Mouse (Mus musculus): Measurements from ENCODE around the gene Uqcc1.

The Uqcc1 gene

GRCm38 (mm10) chr2:155929531-155930442, at the start of gene Uqcc1:
Gene Uqcc1, minus strand, starts transcription at chr2:155930310.
- no peak for DNase-seq (ENCODE audit: extremely low read depth, low read depth, low spot score)

- no peak for DNase-seq (ENCODE audit: extremely low read depth, low read depth, low spot score)
Measured at GRCm38 (mm10) chr2:155979328-155979991, 49.4 kb upstream of the Uqcc1 start.

GRCm38 (mm10) chr2:155974087-155974731, 44.1 kb upstream of the Uqcc1 start:
- no peak for DNase-seq (ENCODE audit: extremely low read depth, low read depth, low spot score)

GRCm38 (mm10) chr2:155973348-155973747, 43.2 kb upstream of the Uqcc1 start:
- DNase-seq (ENCODE audit: extremely low read depth, low read depth, low spot score) = no peak

GRCm38 (mm10) chr2:155962991-155963390, 32.9 kb upstream of the Uqcc1 start:
- no peak for DNase-seq (ENCODE audit: extremely low read depth, low read depth, low spot score)

GRCm38 (mm10) chr2:155961862-155962261, 31.8 kb upstream of the Uqcc1 start:
- no peak for DNase-seq (ENCODE audit: extremely low read depth, low read depth, low spot score)

GRCm38 (mm10) chr2:155959981-155960380, 29.9 kb upstream of the Uqcc1 start:
- no peak for DNase-seq (ENCODE audit: extremely low read depth, low read depth, low spot score)

GRCm38 (mm10) chr2:155956134-155957059, 26.3 kb upstream of the Uqcc1 start, which contains the start of gene Cep250:
Gene Cep250, plus strand, starts transcription at chr2:155956458.
- DNase-seq (ENCODE audit: extremely low read depth, low read depth, low spot score) = no peak

GRCm38 (mm10) chr2:155952006-155952405, 21.9 kb upstream of the Uqcc1 start:
- no peak for DNase-seq (ENCODE audit: extremely low read depth, low read depth, low spot score)

GRCm38 (mm10) chr2:155949362-155949761, 19.3 kb upstream of the Uqcc1 start:
- no peak for DNase-seq (ENCODE audit: extremely low read depth, low read depth, low spot score)

- DNase-seq (ENCODE audit: extremely low read depth, low read depth, low spot score) = no peak
Measured at GRCm38 (mm10) chr2:155947390-155948002, 17.4 kb upstream of the Uqcc1 start.

GRCm38 (mm10) chr2:155946499-155946898, 16.4 kb upstream of the Uqcc1 start:
- DNase-seq (ENCODE audit: extremely low read depth, low read depth, low spot score) = no peak

GRCm38 (mm10) chr2:155946069-155946468, 16.0 kb upstream of the Uqcc1 start:
- no peak for DNase-seq (ENCODE audit: extremely low read depth, low read depth, low spot score)

- no peak for DNase-seq (ENCODE audit: extremely low read depth, low read depth, low spot score)
Measured at GRCm38 (mm10) chr2:155945580-155945979, 15.5 kb upstream of the Uqcc1 start.

GRCm38 (mm10) chr2:155945124-155945523, 15.0 kb upstream of the Uqcc1 start, which contains the start of gene Gdf5:
Gene Gdf5, minus strand, starts transcription at chr2:155945367.
- no peak for DNase-seq (ENCODE audit: extremely low read depth, low read depth, low spot score)

GRCm38 (mm10) chr2:155944685-155945084, 14.6 kb upstream of the Uqcc1 start:
- no peak for DNase-seq (ENCODE audit: extremely low read depth, low read depth, low spot score)

- no peak for DNase-seq (ENCODE audit: extremely low read depth, low read depth, low spot score)
Measured at GRCm38 (mm10) chr2:155943463-155943862, 13.4 kb upstream of the Uqcc1 start.

- no peak for DNase-seq (ENCODE audit: extremely low read depth, low read depth, low spot score)
Measured at GRCm38 (mm10) chr2:155941697-155942442, 11.8 kb upstream of the Uqcc1 start.

- no peak for DNase-seq (ENCODE audit: extremely low read depth, low read depth, low spot score)
Measured at GRCm38 (mm10) chr2:155940681-155941080, 10.6 kb upstream of the Uqcc1 start, which contains the start of gene Gm15557. Gene Gm15557, plus strand, starts transcription at chr2:155940728.

All from fat pad, adult 2 months (tissue).